Mouse (Mus musculus) thymus, postnatal 36 days (tissue): Measurements from ENCODE around the gene Plekhg1.

ENCODE experiments used
- DNase-seq, 2 experiments: peaks; one replicate each; pipeline ENCODE4 v3.0.0; 2022; ENCODE audit warnings: mixed read lengths in 2 of 2

Gene Plekhg1

GRCm38 (mm10) chr10:3743069-3743468 is 2.9 kb downstream of the Plekhg1 start:
- no peak for DNase-seq

- DNase-seq, result no peak
Measured at GRCm38 (mm10) chr10:3743826-3744225, 3.7 kb downstream of the Plekhg1 start.

GRCm38 (mm10) chr10:3746794-3747518 is 6.8 kb downstream of the Plekhg1 start:
- DNase-seq, result no peak

GRCm38 (mm10) chr10:3749580-3749979 is 9.4 kb downstream of the Plekhg1 start:
- DNase-seq, result no peak

GRCm38 (mm10) chr10:3761992-3762391 is 21.8 kb downstream of the Plekhg1 start:
- DNase-seq, result no peak

- DNase-seq, result no peak
Measured at GRCm38 (mm10) chr10:3763199-3763598, 23.0 kb downstream of the Plekhg1 start.

GRCm38 (mm10) chr10:3769131-3769530 is 29.0 kb downstream of the Plekhg1 start:
- DNase-seq, result no peak

GRCm38 (mm10) chr10:3774330-3774729 is 34.2 kb downstream of the Plekhg1 start:
- no peak for DNase-seq

- DNase-seq, result no peak
Measured at GRCm38 (mm10) chr10:3776761-3777160, 36.6 kb downstream of the Plekhg1 start.

- DNase-seq, result no peak
Measured at GRCm38 (mm10) chr10:3785362-3785761, 45.2 kb downstream of the Plekhg1 start.

- no peak for DNase-seq
Measured at GRCm38 (mm10) chr10:3786531-3786930, 46.4 kb downstream of the Plekhg1 start.

- no peak for DNase-seq
Measured at GRCm38 (mm10) chr10:3787006-3787405, 46.8 kb downstream of the Plekhg1 start.

- DNase-seq, result no peak
Measured at GRCm38 (mm10) chr10:3793825-3794224, 53.7 kb downstream of the Plekhg1 start.

GRCm38 (mm10) chr10:3799455-3799854 is 59.3 kb downstream of the Plekhg1 start:
- DNase-seq, result no peak

- no peak for DNase-seq
Measured at GRCm38 (mm10) chr10:3801254-3801653, 61.1 kb downstream of the Plekhg1 start.

- no peak for DNase-seq
Measured at GRCm38 (mm10) chr10:3805334-3805733, 65.2 kb downstream of the Plekhg1 start.

GRCm38 (mm10) chr10:3807980-3808379 is 67.8 kb downstream of the Plekhg1 start:
- DNase-seq, result no peak

- DNase-seq, result no peak
Measured at GRCm38 (mm10) chr10:3810476-3811273, 70.5 kb downstream of the Plekhg1 start.

GRCm38 (mm10) chr10:3818940-3819701 is 79.0 kb downstream of the Plekhg1 start:
- no peak for DNase-seq

- DNase-seq, result no peak
Measured at GRCm38 (mm10) chr10:3823826-3824225, 83.7 kb downstream of the Plekhg1 start.

- DNase-seq, result no peak
Measured at GRCm38 (mm10) chr10:3826043-3826442, 85.9 kb downstream of the Plekhg1 start.

GRCm38 (mm10) chr10:3827368-3827767 is 87.2 kb downstream of the Plekhg1 start:
- DNase-seq, result no peak

GRCm38 (mm10) chr10:3829472-3829871 is 89.3 kb downstream of the Plekhg1 start:
- no peak for DNase-seq
